Mouse (Mus musculus) limb, embryonic 13.5 days (tissue): Measurements from ENCODE around the gene Thra. TPM values are rescaled to one million over a fixed set of nuclear protein-coding genes. Genes with fewer than 3 reads are reported as not detected.

ENCODE experiments used
- ATAC-seq: fragments of 200-750 bp; cut with Nextera tagmentation; 2 replicates; pipeline ENCODE4 v1.8.0; 2017; ENCODE audit warnings: low read depth, moderate number of reproducible peaks, moderate TSS enrichment; ENCODE audit not compliant: low FRiP score
- H3K27ac ChIP-seq: fragments of 300-500 bp; sonication (generic); 2 replicates; pipeline ENCODE4 v1.5.1; 2015; ENCODE audit warnings: inconsistent platforms, mild to moderate bottlenecking, moderate library complexity
- H3K27me3 ChIP-seq: fragments of 300-500 bp; sonication (generic); 2 replicates; pipeline ENCODE4 v1.6.1; 2015; ENCODE audit warnings: mild to moderate bottlenecking, inconsistent platforms
- H3K36me3 ChIP-seq: fragments of 300-500 bp; sonication (generic); 2 replicates; pipeline ENCODE4 v1.6.1; 2015; ENCODE audit warnings: inconsistent platforms, mild to moderate bottlenecking, moderate library complexity
- H3K4me1 ChIP-seq: fragments of 300-500 bp; sonication (generic); 2 replicates; pipeline ENCODE4 v1.6.1; 2015; ENCODE audit warnings: inconsistent platforms
- H3K4me2 ChIP-seq: fragments of 300-500 bp; sonication (generic); replicated peaks from 2 replicates; pipeline ENCODE4 v1.6.1; 2015; ENCODE audit warnings: inconsistent platforms, mild to moderate bottlenecking, moderate library complexity
- H3K4me3 ChIP-seq: fragments of 300-500 bp; sonication (generic); 2 replicates; pipeline ENCODE4 v1.5.1; 2015; ENCODE audit warnings: moderate library complexity, mild to moderate bottlenecking, inconsistent platforms
- H3K9ac ChIP-seq: fragments of 300-500 bp; sonication (generic); 2 replicates; pipeline ENCODE4 v1.6.1; 2015; ENCODE audit warnings: mild to moderate bottlenecking, inconsistent platforms
- H3K9me3 ChIP-seq: fragments of 300-500 bp; sonication (generic); 2 replicates; pipeline ENCODE4 v1.6.1; 2016; ENCODE audit warnings: inconsistent platforms
- WGBS: fragments of 180-500 bp; shearing (Covaris S2); methylation state at CpG from one replicate; pipeline ENCODE4 v1.1.7; 2015; 5-methylcytosine and 5-hydroxymethylcytosine counted together
- polyA plus RNA-seq: library from polyadenylated mRNA; unstranded; fragments of >200 nt; fragmentation: Nextera tagmentation; extraction: Ambion mirVana; gene quantifications from 2 replicates; pipeline ENCODE4 v1.2.1, GENCODE M21; 2015

Gene Thra
- polyA plus RNA-seq, 1 experiment from 2014 or later: 34.3 TPM

- Histone ChIP-seq H3K27me3 (no peaks in the 10 kb centered on the region), H3K27ac (peak overlapping the region; percentile 65), H3K9ac (peak overlapping the region; percentile 68), H3K4me1 (peaks cover 55% of the 10 kb centered on the region), H3K4me2 (peak overlapping the region; percentile 91), H3K4me3 (peak overlapping the region; percentile 58), H3K36me3 (no peaks in the 10 kb centered on the region), H3K9me3 (no peaks in the 10 kb centered on the region)
- WGBS: 1% methylated on average over 25 of the region's 25 CpGs
- ATAC-seq: peak; percentile 16; the same call in 1 of the 2 replicates
Measured at GRCm38 (mm10) chr11:98789219-98789807, 48.9 kb downstream of the Thra start.

- no peak for ATAC-seq
- no peaks in the 10 kb centered on the region for H3K9me3 ChIP-seq
- 29% methylated on average over 5 of the region's 5 CpGs for WGBS
- H3K4me3 ChIP-seq: peak overlapping the region; percentile 58
- peak overlapping the region; percentile 91 for H3K4me2 ChIP-seq
- H3K36me3 ChIP-seq: no peaks in the 10 kb centered on the region
- no peaks in the 10 kb centered on the region for H3K27me3 ChIP-seq
- peak overlapping the region; percentile 65; the same call in 1 of the 2 replicates for H3K27ac ChIP-seq
- peaks cover 52% of the 10 kb centered on the region for H3K4me1 ChIP-seq
- H3K9ac ChIP-seq: peak overlapping the region; percentile 68
Measured at GRCm38 (mm10) chr11:98789824-98790223, 49.4 kb downstream of the Thra start.

DNA sequence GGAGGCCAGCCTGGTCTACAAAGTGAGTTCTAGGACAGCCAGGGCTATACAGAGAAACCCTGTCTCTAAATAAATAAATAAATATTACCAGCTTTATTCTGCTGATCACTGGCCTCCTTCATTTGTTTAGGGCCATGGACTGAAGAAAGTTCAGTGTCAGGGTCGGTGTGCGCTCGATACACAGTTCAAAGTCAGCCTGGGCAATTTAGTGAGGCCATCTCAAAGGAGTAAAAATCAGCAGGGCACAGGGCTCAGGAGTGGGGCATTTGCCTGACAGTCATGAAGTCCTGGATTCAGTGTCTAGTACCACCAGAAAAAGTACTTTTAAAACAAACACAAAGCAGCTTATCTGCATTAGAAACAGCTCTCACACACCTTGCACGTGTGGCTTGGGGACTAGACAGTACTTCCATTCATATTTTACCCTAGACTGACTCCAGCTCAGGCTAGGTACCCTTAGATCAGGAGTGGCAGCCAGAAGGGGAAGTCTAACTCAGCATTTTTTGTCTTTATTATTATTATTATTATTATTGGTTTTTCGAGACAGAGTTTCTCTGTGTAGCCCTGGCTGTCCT is 50.3 kb downstream of the Thra start:
- no peak for ATAC-seq
- Histone ChIP-seq H3K4me1 (peaks cover 43% of the 10 kb centered on the region), H3K27me3 (no peaks in the 10 kb centered on the region)

DNA sequence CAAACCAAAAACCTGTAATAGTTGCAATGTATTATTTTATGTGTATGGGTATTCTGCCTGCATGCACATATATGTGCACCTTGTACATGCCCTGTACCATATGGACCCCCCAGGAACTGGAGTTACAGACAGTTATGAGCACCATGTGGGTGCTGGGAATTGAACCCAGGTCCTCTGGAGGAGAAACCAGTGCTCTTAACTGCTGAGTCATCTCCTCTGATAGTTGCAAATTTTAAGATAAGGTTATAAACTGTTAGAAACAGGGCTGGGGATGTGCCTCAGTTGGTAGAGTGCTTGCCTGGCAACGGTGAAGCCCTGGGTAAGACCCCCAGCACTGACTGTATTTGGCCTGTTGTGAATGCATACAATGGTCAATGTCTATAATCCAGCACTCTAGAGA is 51.0 kb downstream of the Thra start:
- 73% methylated on average over 1 of the region's 1 CpGs for WGBS

More for the DNA sequence above, 50.3 kb downstream of the Thra start:
- Histone ChIP-seq H3K27ac (no peak overlapping the region), H3K9ac (no peak overlapping the region), H3K9me3 (no peaks in the 10 kb centered on the region), H3K4me3 (no peak overlapping the region), H3K36me3 (no peaks in the 10 kb centered on the region), H3K4me2 (no peak overlapping the region)
- WGBS: 80% methylated on average over 5 of the region's 5 CpGs

GRCm38 (mm10) chr11:98792081-98792480 is 51.6 kb downstream of the Thra start:
- no peak overlapping the region for H3K4me2 ChIP-seq
- no peak overlapping the region for H3K4me3 ChIP-seq
- peaks cover 31% of the 10 kb centered on the region for H3K4me1 ChIP-seq
- no peak for ATAC-seq
- H3K27me3 ChIP-seq: no peaks in the 10 kb centered on the region
- no peak overlapping the region for H3K9ac ChIP-seq
- no peaks in the 10 kb centered on the region for H3K9me3 ChIP-seq
- 18% methylated on average over 4 of the region's 4 CpGs for WGBS
- no peaks in the 10 kb centered on the region for H3K36me3 ChIP-seq
- H3K27ac ChIP-seq: no peak overlapping the region

More for the DNA sequence above, 51.0 kb downstream of the Thra start:
- Histone ChIP-seq H3K9ac (no peak overlapping the region), H3K4me2 (no peak overlapping the region), H3K36me3 (no peaks in the 10 kb centered on the region), H3K4me1 (peaks cover 36% of the 10 kb centered on the region), H3K4me3 (no peak overlapping the region), H3K9me3 (no peaks in the 10 kb centered on the region), H3K27ac (no peak overlapping the region), H3K27me3 (no peaks in the 10 kb centered on the region)
- ATAC-seq: no peak

- peak; percentile 49 for ATAC-seq
- Histone ChIP-seq H3K27ac (peak overlapping the region; percentile 100), H3K4me3 (peak overlapping the region; percentile 100), H3K4me1 (peaks cover 36% of the 10 kb centered on the region), H3K4me2 (peak overlapping the region; percentile 99), H3K27me3 (no peaks in the 10 kb centered on the region), H3K9me3 (no peaks in the 10 kb centered on the region), H3K9ac (peak overlapping the region; percentile 100), H3K36me3 (peaks cover 12% of the 10 kb centered on the region)
- WGBS: under 1% methylated on average over 27 of the region's 30 CpGs
Measured at GRCm38 (mm10) chr11:98794469-98795014, 54.1 kb downstream of the Thra start.

- Histone ChIP-seq H3K27me3 (no peaks in the 10 kb centered on the region), H3K9me3 (no peaks in the 10 kb centered on the region), H3K9ac (peak within 1 kb of the TSS; percentile 100), H3K4me1 (peaks cover 31% of the 10 kb centered on the region), H3K4me2 (peak within 1 kb of the TSS; percentile 99), H3K36me3 (peaks cover 18% of the 10 kb centered on the region), H3K27ac (peak within 1 kb of the TSS; percentile 100), H3K4me3 (peak within 1 kb of the TSS; percentile 100)
- peak; percentile 71 for ATAC-seq
- WGBS: under 1% methylated on average over 53 of the region's 89 CpGs
Measured at GRCm38 (mm10) chr11:98795015-98795713, 54.7 kb downstream of the Thra start, which contains the start of gene Msl1. Gene Msl1, plus strand, starts transcription at chr11:98795516.

- peak overlapping the region; percentile 100 for H3K9ac ChIP-seq
- peak overlapping the region; percentile 100 for H3K4me3 ChIP-seq
- H3K27ac ChIP-seq: peak overlapping the region; percentile 100
- peak; percentile 22; the same call in 1 of the 2 replicates for ATAC-seq
- no peaks in the 10 kb centered on the region for H3K9me3 ChIP-seq
- no peaks in the 10 kb centered on the region for H3K27me3 ChIP-seq
- H3K4me1 ChIP-seq: peaks cover 31% of the 10 kb centered on the region
- peaks cover 25% of the 10 kb centered on the region for H3K36me3 ChIP-seq
- WGBS: under 1% methylated on average over 61 of the region's 74 CpGs
- H3K4me2 ChIP-seq: peak overlapping the region; percentile 99
Measured at GRCm38 (mm10) chr11:98795714-98796514, 55.5 kb downstream of the Thra start.

- peak; percentile 41 for ATAC-seq
- Histone ChIP-seq H3K4me2 (peak overlapping the region; percentile 99), H3K4me3 (peak overlapping the region; percentile 100), H3K27ac (peak overlapping the region; percentile 100), H3K4me1 (peaks cover 31% of the 10 kb centered on the region), H3K9ac (peak overlapping the region; percentile 100), H3K27me3 (no peaks in the 10 kb centered on the region), H3K9me3 (no peaks in the 10 kb centered on the region), H3K36me3 (peaks cover 33% of the 10 kb centered on the region)
- WGBS: 2% methylated on average over 23 of the region's 23 CpGs
Measured at GRCm38 (mm10) chr11:98796515-98797216, 56.2 kb downstream of the Thra start.

DNA sequence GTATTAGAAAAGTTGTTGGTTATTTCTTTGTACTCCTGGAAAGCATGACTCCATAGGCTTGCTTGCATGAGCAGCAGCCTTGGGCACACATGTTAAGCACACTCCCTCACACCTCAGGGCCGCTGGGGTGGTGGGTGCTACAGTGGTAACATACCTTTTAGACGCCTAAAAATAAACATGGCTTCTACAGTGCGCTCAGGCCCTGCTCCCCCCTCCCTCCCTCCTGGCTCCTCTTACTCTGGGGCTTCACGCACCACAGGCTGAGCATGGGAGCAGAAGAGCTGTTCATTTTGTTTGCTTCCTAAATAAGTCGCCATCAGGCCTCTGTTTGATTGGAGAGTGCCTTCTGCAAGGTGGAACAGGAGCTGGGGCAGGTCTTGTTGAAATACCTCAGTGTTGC is 56.9 kb downstream of the Thra start:
- WGBS: 6% methylated on average over 5 of the region's 5 CpGs
- 0 out of 2 replicates have a peak overlapping the region, but pooled peaks have one; percentile 22 for H3K27ac ChIP-seq

DNA sequence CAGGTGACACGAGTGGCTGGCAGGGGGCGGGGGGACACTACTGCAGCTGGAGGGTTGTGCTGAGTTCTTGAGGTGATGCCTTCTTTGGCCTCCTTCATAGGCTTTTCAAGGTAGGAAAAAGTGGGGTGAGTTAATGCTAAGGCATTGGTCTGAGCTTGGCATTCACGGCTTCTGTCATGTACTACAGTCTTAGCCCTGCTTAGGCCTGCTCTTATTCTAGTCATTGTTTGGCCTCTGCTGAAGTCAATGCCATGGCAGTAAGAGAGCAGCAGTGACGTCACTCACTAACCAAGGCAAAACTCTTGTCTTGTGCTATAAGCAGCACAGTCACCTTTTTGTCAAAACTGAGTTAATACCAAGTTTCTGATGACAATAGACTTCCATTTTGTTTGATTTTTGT is 57.5 kb downstream of the Thra start:
- Histone ChIP-seq H3K4me2 (peak overlapping the region; percentile 99), H3K4me1 (peaks cover 31% of the 10 kb centered on the region), H3K9ac (peak overlapping the region; percentile 100), H3K9me3 (no peaks in the 10 kb centered on the region), H3K36me3 (peaks cover 45% of the 10 kb centered on the region), H3K4me3 (peak overlapping the region; percentile 100), H3K27ac (no peak overlapping the region), H3K27me3 (no peaks in the 10 kb centered on the region)
- no peak for ATAC-seq
- 60% methylated on average over 4 of the region's 4 CpGs for WGBS

More for the DNA sequence above, 56.9 kb downstream of the Thra start:
- peak overlapping the region; percentile 100 for H3K9ac ChIP-seq
- no peak for ATAC-seq
- no peaks in the 10 kb centered on the region for H3K9me3 ChIP-seq
- H3K4me2 ChIP-seq: peak overlapping the region; percentile 99
- no peaks in the 10 kb centered on the region for H3K27me3 ChIP-seq
- peaks cover 39% of the 10 kb centered on the region for H3K36me3 ChIP-seq
- H3K4me3 ChIP-seq: peak overlapping the region; percentile 100
- H3K4me1 ChIP-seq: peaks cover 31% of the 10 kb centered on the region
